11 mouse cellular contexts compared by ENCODE assay signal in the genomic region with DNA sequence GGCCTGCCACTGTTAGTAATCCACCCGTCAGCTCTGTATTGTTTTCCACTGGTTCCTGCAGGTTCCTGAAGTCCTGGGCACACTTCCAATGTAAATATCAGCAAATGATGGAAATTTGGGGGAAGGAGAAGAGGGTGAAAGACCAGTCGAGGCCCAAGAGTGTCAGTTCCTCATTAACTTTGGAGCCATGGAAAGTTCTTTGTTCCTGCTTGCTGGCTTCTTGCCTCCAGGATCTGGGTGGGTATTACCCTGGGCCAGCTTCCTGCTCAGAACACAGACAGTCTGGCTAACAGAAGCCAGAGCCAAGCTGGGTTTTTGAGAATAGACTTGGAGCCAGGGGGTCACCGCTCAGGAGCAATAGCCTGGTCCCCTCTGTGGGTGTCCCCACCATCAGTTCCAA. TPM values are rescaled to one million over a fixed set of nuclear protein-coding genes. Genes with fewer than 3 reads are reported as not detected.
A peak's percentile ranks its signal among the peaks of the same experiment; 100 is the strongest.
DNase-seq lines count a peak whose midpoint lies in the region; ATAC-seq and TF ChIP-seq lines count a peak whose summit lies in the region.
"Had no signal": no experiment of that assay in that cellular context is flagged by ENCODE, and none has a peak within 500 bp of the region (broad histone marks: within the 10 kb centered on the region; RNA-seq: fewer than 3 reads in every experiment).

No protein-coding gene starts in this region.

- no peak overlapping the region for H3K4me2 ChIP-seq in embryonic facial prominence, embryonic 15.5 days (replicated peaks)
- no peak overlapping the region for H3K4me2 ChIP-seq in limb, embryonic 14.5 days (replicated peaks; ENCODE audit: low read depth, low read length, severe bottlenecking)
- H3K4me2 ChIP-seq: liver, embryonic 15.5 days had no signal

- TF ChIP-seq POLR2A in limb, embryonic 14.5 days (IDR thresholded peaks at IDR 0.05; ENCODE audit: borderline replicate concordance, extremely low read depth, insufficient read depth, insufficient read length): no peak
- TF ChIP-seq POLR2A in cerebellum, adult 2 months (IDR thresholded peaks at IDR 0.05; ENCODE audit: borderline replicate concordance, insufficient read depth, low read length): no peak

- H3K4me3 ChIP-seq in embryonic facial prominence, embryonic 15.5 days (replicated peaks): no peak overlapping the region
- H3K4me3 ChIP-seq in limb, embryonic 14.5 days (replicated peaks; ENCODE audit: low read length): no peak overlapping the region
- H3K4me3 ChIP-seq in cerebellum, adult 2 months (replicated peaks; ENCODE audit: insufficient read depth, low read depth, low read length): no peak overlapping the region
- H3K4me3 ChIP-seq: liver, embryonic 15.5 days had no signal

- WGBS in embryonic facial prominence, embryonic 15.5 days: 52% methylated on average over 3 of the region's 3 CpGs
- WGBS in limb, embryonic 14.5 days: 40% methylated on average over 3 of the region's 3 CpGs
- WGBS in cerebellum, adult 2 months: 70% methylated on average over 3 of the region's 3 CpGs

- H3K27me3 ChIP-seq in embryonic facial prominence, embryonic 15.5 days: no peaks in the 10 kb centered on the region
- H3K27me3 ChIP-seq in limb, embryonic 14.5 days (ENCODE audit: control insufficient read depth, insufficient read depth, low read length): no peaks in the 10 kb centered on the region
- H3K27me3 ChIP-seq in cerebellum, adult 2 months (ENCODE audit: control insufficient read depth, insufficient read depth, low read length): no peaks in the 10 kb centered on the region
- H3K27me3 ChIP-seq: liver, embryonic 15.5 days had no signal

- peak; percentile 37 for DNase-seq in 3T3-L1 (ENCODE audit: low read depth, low spot score)
- peak; percentile 47 for DNase-seq in heart, postnatal 4 days
- peak; percentile 49 for DNase-seq in limb, embryonic 14.5 days (ENCODE audit: low spot score)
- no peak for DNase-seq in cerebellum, adult 2 months
- no peak for DNase-seq in spleen, postnatal 14 days (ENCODE audit: low spot score in 2 of 2)
- no peak for DNase-seq in right cerebral cortex, postnatal 14 days
- no peak for DNase-seq in testis, postnatal 14 days (ENCODE audit: low spot score)
- DNase-seq: cerebellum, adult 11 months; thymus, postnatal 25 days had no signal

- no peak overlapping the region; the same call in 1 of the 2 replicates for H3K27ac ChIP-seq in embryonic facial prominence, embryonic 15.5 days (replicated peaks)
- 0 out of 2 replicates have a peak overlapping the region, but pooled peaks have one; percentile 10 for H3K27ac ChIP-seq in limb, embryonic 14.5 days (replicated peaks; ENCODE audit: low read depth, low read length)
- H3K27ac ChIP-seq in cerebellum, adult 2 months (ENCODE audit: insufficient read depth, low read length): no peak overlapping the region
- H3K27ac ChIP-seq: liver, embryonic 15.5 days had no signal

- peaks cover 23% of the 10 kb centered on the region; the same call in 1 of the 2 replicates for H3K4me1 ChIP-seq in embryonic facial prominence, embryonic 15.5 days
- peaks cover 6% of the 10 kb centered on the region for H3K4me1 ChIP-seq in limb, embryonic 14.5 days (ENCODE audit: control insufficient read depth, insufficient read depth, low read length)
- H3K4me1 ChIP-seq in cerebellum, adult 2 months (ENCODE audit: control insufficient read depth, insufficient read depth, low read length): peaks cover 30% of the 10 kb centered on the region

- peak; percentile 26; the same call in 1 of the 2 replicates for ATAC-seq in embryonic facial prominence, embryonic 15.5 days (ENCODE audit: insufficient number of reproducible peaks, low FRiP score, low TSS enrichment, low read depth)
- no peak for ATAC-seq in limb, embryonic 14.5 days (ENCODE audit: low FRiP score, low read depth)

- no peaks in the 10 kb centered on the region; the same call in 1 of the 2 replicates for H3K9me3 ChIP-seq in embryonic facial prominence, embryonic 15.5 days (replicated peaks)
- no peaks in the 10 kb centered on the region for H3K9me3 ChIP-seq in limb, embryonic 14.5 days (ENCODE audit: control insufficient read depth, low read length)

- no peaks in the 10 kb centered on the region for H3K36me3 ChIP-seq in embryonic facial prominence, embryonic 15.5 days
- H3K36me3 ChIP-seq in limb, embryonic 14.5 days (ENCODE audit: control insufficient read depth, insufficient read depth, low read length): no peaks in the 10 kb centered on the region
- H3K36me3 ChIP-seq: liver, embryonic 15.5 days had no signal

- H3K9ac ChIP-seq in embryonic facial prominence, embryonic 15.5 days: no peak overlapping the region
- no peak overlapping the region for H3K9ac ChIP-seq in limb, embryonic 14.5 days (ENCODE audit: low read depth, low read length, severe bottlenecking)
- H3K9ac ChIP-seq: liver, embryonic 15.5 days had no signal

- no peak for TF ChIP-seq CTCF in cerebellum, adult 2 months (IDR thresholded peaks at IDR 0.05; ENCODE audit: borderline replicate concordance, insufficient read depth, low read depth, low read length)

RNA-seq across cellular contexts. Expression of a gene that starts 8.7 kb away (rescaled TPM):
- 4.0 and 5.0 TPM in 2 replicates for polyA plus RNA-seq in embryonic facial prominence, embryonic 15.5 days (2015; fragmentation: Nextera tagmentation; extraction: Ambion mirVana)
- total RNA-seq in heart, postnatal 4 days (2021): 10 to 100 TPM in 1 of 2 experiments, 1 to 10 TPM in 1; 8.3 to 12.0 TPM
- polyA plus RNA-seq in limb, embryonic 14.5 days (2012; rRNA removed): 2.6 and 2.7 TPM in 2 replicates
- polyA plus RNA-seq in limb, embryonic 14.5 days (2014; fragmentation: Nextera tagmentation; extraction: Ambion mirVana): 2.3 TPM in 2 replicates
- polyA plus RNA-seq in cerebellum, adult 2 months (2012; rRNA removed): 104 and 125 TPM in 2 replicates

RNA-seq across cellular contexts. Expression of a gene that starts 46.7 kb away (rescaled TPM):
- polyA plus RNA-seq in embryonic facial prominence, embryonic 15.5 days (2015; fragmentation: Nextera tagmentation; extraction: Ambion mirVana): 2.6 and 2.8 TPM in 2 replicates
- total RNA-seq in heart, postnatal 4 days (2021): under 1 TPM; 0.71 to 0.77 TPM
- polyA plus RNA-seq in limb, embryonic 14.5 days (2012; rRNA removed): 1.8 and 2.1 TPM in 2 replicates
- polyA plus RNA-seq in limb, embryonic 14.5 days (2014; fragmentation: Nextera tagmentation; extraction: Ambion mirVana): 1.9 and 2.2 TPM in 2 replicates
- polyA plus RNA-seq in cerebellum, adult 2 months (2012; rRNA removed): 0.41 and 0.46 TPM in 2 replicates

Comparison
In these comparisons a context has a peak if more than half of its experiments do, and no peak if none do; other contexts are left out.
1. DNase-seq: peak in 3T3-L1 (single experiment), heart, postnatal 4 days (single experiment) and limb, embryonic 14.5 days (single experiment); none in cerebellum, adult 2 months (0 of 2), spleen, postnatal 14 days (0 of 2), right cerebral cortex, postnatal 14 days (single experiment) and testis, postnatal 14 days (single experiment).
2. RNA of a gene that starts 8.7 kb away (polyA plus RNA-seq): 104 to 125 TPM in cerebellum, adult 2 months; 4.0 to 5.0 TPM in embryonic facial prominence, embryonic 15.5 days and 2.3 to 2.7 TPM in limb, embryonic 14.5 days; every median in the first group is over 10 times any median in the second.